In the genomic region with DNA sequence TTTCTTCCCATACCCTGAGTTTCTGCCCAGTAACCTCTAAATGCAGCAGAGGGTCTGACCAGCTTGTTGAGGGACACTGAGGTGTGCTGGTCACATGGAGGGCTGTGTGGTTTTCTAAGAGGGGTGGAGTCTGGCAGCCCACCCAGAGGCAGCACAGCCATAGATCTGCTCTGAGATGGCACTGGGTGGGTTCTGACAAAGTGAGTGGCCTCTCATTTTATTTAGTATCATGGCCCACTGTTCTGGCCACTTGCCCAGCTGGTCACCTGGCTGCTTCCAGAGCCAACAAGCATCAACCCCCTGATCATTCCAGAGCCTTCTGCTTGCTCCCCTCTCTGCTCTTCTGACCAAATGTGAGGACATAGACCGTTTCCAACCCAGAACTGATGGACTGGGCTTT, we compare ENCODE assay signal across 17 mouse cellular contexts. TPM values are rescaled to one million over a fixed set of nuclear protein-coding genes. Genes with fewer than 3 reads are reported as not detected.
"Had no signal": no experiment of that assay in that cellular context is flagged by ENCODE, and none has a peak within 500 bp of the region (broad histone marks: within the 10 kb centered on the region; RNA-seq: fewer than 3 reads in every experiment).

No protein-coding gene starts in this region.

- DNase-seq: gastrocnemius, postnatal 14 days; gastrocnemius, postnatal 36 days; heart, adult 18-20 months; kidney, adult 11 months; kidney, adult 2 months; kidney, adult 9 months; kidney, postnatal 14 days; kidney, postnatal 36 days; layer of hippocampus, adult 9-11 months; layer of hippocampus, postnatal 36 days; lung, adult 18-20 months had no signal

RNA-seq across cellular contexts. Expression of gene Cck, which starts 53.3 kb away (rescaled TPM):
- total RNA-seq: gastrocnemius, adult 18-20 months; gastrocnemius, adult 8-10 months; heart, adult 18-20 months; heart, adult 8-10 months; heart, postnatal 25 days; hematopoietic stem cell, adult 5-6 weeks; liver, adult 2 months had no signal
